Mouse (Mus musculus): Measurements from ENCODE around the gene Lypd6b.

DNA sequence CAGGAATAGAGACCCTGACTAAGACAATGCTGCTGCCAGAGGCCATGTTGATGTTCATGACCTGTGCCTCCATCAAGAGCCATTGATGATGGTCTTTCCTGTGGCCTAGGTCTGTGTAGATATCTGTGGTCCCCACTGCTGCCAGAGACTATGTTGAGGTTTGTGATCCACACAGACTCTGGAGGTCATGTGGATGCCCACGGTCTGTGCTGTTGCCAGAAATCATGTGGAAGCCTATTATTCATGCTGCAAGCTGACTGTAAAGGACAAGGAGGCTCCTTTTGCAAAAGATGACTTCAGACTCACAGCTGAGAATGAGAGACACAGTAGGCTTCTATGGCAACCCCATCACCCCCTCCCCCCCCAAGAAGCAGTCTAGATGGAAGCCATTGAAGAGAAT is 209.7 kb downstream of the Lypd6b start:
- TF ChIP-seq POLR2A (IDR thresholded peaks at IDR 0.05; ENCODE audit: extremely low read depth, insufficient read depth, low read length): no peak
- no peak for TF ChIP-seq CTCF (IDR thresholded peaks at IDR 0.05; ENCODE audit: extremely low read depth, insufficient read depth, low read length)

All from cortical plate, adult 2 months (tissue).